Mouse (Mus musculus) midbrain, embryonic 14.5 days (tissue): ENCODE results near the gene Atp5d. TPM values are rescaled to one million over a fixed set of nuclear protein-coding genes. Genes with fewer than 3 reads are reported as not detected.
A peak's percentile ranks its signal among the peaks of the same experiment; 100 is the strongest.

Source experiments
- ATAC-seq: fragments of 200-750 bp; cut with Nextera tagmentation; 2 replicates; pipeline ENCODE4 v1.8.0; 2017; ENCODE audit warnings: moderate number of reproducible peaks, moderate library complexity; ENCODE audit not compliant: low FRiP score, low TSS enrichment
- DNase-seq: peaks from one replicate; pipeline ENCODE4 v3.0.0-alpha.2; 2015
- H3K27ac ChIP-seq: fragments of 300-500 bp; sonication (generic); replicated peaks from 2 replicates; pipeline ENCODE4 v1.5.1; 2014; ENCODE audit warnings: mild to moderate bottlenecking, low read depth, low read length, moderate library complexity
- H3K27me3 ChIP-seq: fragments of 300-500 bp; sonication (generic); 2 replicates; pipeline ENCODE4 v1.6.1; 2014; ENCODE audit warnings: low read length, control low read depth, mixed read lengths; ENCODE audit not compliant: control insufficient read depth, insufficient read depth
- H3K36me3 ChIP-seq: fragments of 300-500 bp; sonication (generic); 2 replicates; pipeline ENCODE4 v1.6.1; 2014; ENCODE audit warnings: low read length, control low read depth; ENCODE audit not compliant: control insufficient read depth, insufficient read depth
- H3K4me1 ChIP-seq: fragments of 300-500 bp; sonication (generic); 2 replicates; pipeline ENCODE4 v1.6.1; 2014; ENCODE audit warnings: mild to moderate bottlenecking, antibody characterized with exemption, low read length, control low read depth; ENCODE audit not compliant: control insufficient read depth, insufficient read depth
- H3K4me2 ChIP-seq: fragments of 300-500 bp; sonication (generic); 2 replicates; pipeline ENCODE4 v1.6.1; 2014; ENCODE audit warnings: mild to moderate bottlenecking, low read length, moderate library complexity
- H3K4me3 ChIP-seq: fragments of 300-500 bp; sonication (generic); replicated peaks from 2 replicates; pipeline ENCODE4 v1.5.1; 2014; ENCODE audit warnings: low read depth, low read length
- H3K9ac ChIP-seq: fragments of 300-500 bp; sonication (generic); replicated peaks from 2 replicates; pipeline ENCODE4 v1.6.1; 2014; ENCODE audit warnings: mild to moderate bottlenecking, low read length, moderate library complexity
- H3K9me3 ChIP-seq: fragments of 300-500 bp; sonication (generic); 2 replicates; pipeline ENCODE4 v1.6.1; 2016; ENCODE audit warnings: low read length, control low read depth, mixed read lengths; ENCODE audit not compliant: control insufficient read depth
- WGBS: fragments of 180-500 bp; shearing (Covaris S2); extraction: QIAGEN DNeasy Blood & Tissue Kit; methylation state at CpG from one replicate; pipeline ENCODE4 v1.1.7; 2014; 5-methylcytosine and 5-hydroxymethylcytosine counted together
- polyA plus RNA-seq: library from polyadenylated mRNA; unstranded; fragments of >200 nt; fragmentation: Nextera tagmentation; extraction: Ambion mirVana; gene quantifications from 2 replicates; pipeline ENCODE4 v1.2.1, GENCODE M21; 2014

Atp5d gene
- polyA plus RNA-seq, 1 experiment from 2014 or later = 407 TPM

DNA sequence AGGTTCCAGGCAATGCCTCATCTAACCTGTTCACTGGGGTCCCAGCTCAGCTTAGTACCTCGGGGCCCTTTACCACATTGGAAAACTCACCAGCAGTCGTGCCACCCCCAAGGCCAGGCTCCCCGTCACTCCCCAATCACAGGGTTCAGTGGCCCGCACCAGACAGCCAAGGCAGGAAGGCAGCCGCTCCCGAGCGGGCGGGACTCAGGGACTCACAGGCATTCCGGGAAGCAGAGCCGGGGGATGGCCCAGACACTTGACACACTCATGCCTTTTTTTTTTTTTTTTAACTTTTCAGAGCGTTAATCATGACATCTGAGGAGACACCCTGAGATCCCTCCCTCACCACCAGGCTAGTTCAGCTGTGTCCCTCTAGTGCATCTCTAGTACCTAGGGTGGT is 37.5 kb upstream of the Atp5d start:
- 70% methylated on average over 11 of the region's 11 CpGs for WGBS
- Histone ChIP-seq H3K4me1 (peaks cover 11% of the 10 kb centered on the region), H3K4me3 (no peak overlapping the region), H3K4me2 (peak overlapping the region; percentile 96), H3K27me3 (no peaks in the 10 kb centered on the region), H3K36me3 (no peaks in the 10 kb centered on the region), H3K9me3 (no peaks in the 10 kb centered on the region), H3K27ac (no peak overlapping the region), H3K9ac (no peak overlapping the region)
- DNase-seq (no peak), ATAC-seq (no peak)

DNA sequence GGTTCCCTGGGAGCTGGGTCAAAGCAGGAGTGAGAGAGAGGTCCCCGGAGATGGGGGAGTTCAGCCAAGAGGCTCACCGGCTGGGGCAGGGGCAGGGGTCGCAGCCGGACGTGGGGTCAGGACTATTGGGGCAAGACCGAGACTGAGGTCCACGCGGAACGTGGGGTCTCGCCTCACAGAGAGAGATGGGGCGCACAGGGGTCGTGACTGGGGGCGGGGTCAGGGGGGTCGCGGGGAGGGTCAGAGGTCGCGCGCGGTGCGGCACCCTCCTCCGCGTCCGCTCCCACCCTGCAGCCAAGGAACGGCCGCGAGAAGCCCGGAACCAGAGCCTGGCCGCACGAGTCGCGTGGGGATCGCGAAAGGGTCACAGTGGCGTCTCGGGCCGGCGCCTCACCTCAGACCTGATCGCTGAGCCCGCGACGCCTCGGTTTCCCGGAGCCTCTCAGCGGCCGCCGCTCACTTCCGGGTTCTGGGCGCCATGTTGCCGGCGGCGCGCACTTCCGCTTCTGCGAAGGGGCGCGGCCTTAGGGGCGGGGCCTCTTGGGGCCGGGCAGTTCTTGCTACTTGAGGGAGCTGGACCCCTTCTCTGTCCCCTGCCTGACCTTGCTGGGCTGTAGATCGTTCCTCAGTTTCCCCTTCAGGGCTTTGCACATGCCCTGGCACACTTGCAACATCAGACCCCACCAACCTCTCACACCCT is 36.1 kb upstream of the Atp5d start:
- Histone ChIP-seq H3K36me3 (no peaks in the 10 kb centered on the region), H3K9me3 (no peaks in the 10 kb centered on the region), H3K4me3 (peak overlapping the region; percentile 83), H3K4me1 (peaks cover 11% of the 10 kb centered on the region), H3K27me3 (no peaks in the 10 kb centered on the region), H3K27ac (peak overlapping the region; percentile 68), H3K9ac (peak overlapping the region; percentile 80), H3K4me2 (peak overlapping the region; percentile 96)
- ATAC-seq (peak; percentile 84), DNase-seq (peak; percentile 93)
- WGBS = under 1% methylated on average over 57 of the region's 59 CpGs

DNA sequence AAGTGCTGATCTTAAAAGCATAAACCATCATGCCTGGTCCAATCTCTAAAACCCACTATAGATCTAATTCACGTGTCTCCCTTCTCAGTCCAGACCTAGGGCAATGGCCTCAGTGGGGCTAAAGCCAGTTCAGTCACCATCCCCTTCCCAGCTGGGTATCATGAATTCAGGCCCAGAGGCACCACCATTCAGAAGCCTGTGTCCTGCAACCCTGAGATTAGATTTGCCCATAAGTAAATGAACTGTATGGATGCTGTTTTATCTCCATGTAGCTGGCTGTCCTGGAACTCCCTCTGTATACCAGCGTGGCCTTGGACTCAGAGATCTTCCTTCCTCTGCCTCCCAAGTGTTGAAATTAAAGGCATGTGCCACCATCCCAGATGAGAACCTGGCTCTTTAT is 35.4 kb upstream of the Atp5d start:
- peak overlapping the region; percentile 80; the same call in 1 of the 2 replicates for H3K9ac ChIP-seq
- peak overlapping the region; percentile 83 for H3K4me3 ChIP-seq
- no peaks in the 10 kb centered on the region for H3K27me3 ChIP-seq
- 75% methylated on average over 2 of the region's 2 CpGs for WGBS
- H3K9me3 ChIP-seq = no peaks in the 10 kb centered on the region
- DNase-seq (no peak), ATAC-seq (no peak)
- H3K27ac ChIP-seq = peak overlapping the region; percentile 68
- H3K4me1 ChIP-seq = peaks cover 11% of the 10 kb centered on the region
- H3K36me3 ChIP-seq = no peaks in the 10 kb centered on the region
- H3K4me2 ChIP-seq = peak overlapping the region; percentile 96

DNA sequence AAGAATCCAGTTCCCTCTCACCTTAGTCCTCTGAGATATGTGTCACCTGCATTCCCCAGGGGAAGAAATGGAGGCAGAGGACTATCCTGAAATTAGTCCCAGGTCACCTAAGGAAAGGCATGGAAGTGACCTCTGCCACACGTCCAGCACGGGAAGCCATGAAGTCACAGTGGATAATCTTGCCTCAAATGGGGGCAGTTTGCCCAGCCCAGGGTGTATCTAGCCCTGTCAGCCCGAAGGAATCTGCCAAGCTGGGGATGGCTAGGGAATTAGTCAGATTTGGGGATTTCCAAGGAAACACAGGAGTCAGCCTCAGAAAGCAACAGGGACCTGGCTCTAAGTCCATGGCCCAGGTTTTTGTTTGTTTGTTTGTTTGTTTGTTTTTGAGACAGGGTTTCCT is 34.3 kb upstream of the Atp5d start:
- H3K27me3 ChIP-seq = no peaks in the 10 kb centered on the region
- no peaks in the 10 kb centered on the region for H3K9me3 ChIP-seq
- ATAC-seq (no peak), DNase-seq (no peak)
- no peak overlapping the region for H3K27ac ChIP-seq
- H3K4me2 ChIP-seq = no peak overlapping the region
- H3K4me1 ChIP-seq = peaks cover 11% of the 10 kb centered on the region
- WGBS = 82% methylated on average over 3 of the region's 3 CpGs
- no peak overlapping the region for H3K9ac ChIP-seq
- no peak overlapping the region for H3K4me3 ChIP-seq
- no peaks in the 10 kb centered on the region for H3K36me3 ChIP-seq

DNA sequence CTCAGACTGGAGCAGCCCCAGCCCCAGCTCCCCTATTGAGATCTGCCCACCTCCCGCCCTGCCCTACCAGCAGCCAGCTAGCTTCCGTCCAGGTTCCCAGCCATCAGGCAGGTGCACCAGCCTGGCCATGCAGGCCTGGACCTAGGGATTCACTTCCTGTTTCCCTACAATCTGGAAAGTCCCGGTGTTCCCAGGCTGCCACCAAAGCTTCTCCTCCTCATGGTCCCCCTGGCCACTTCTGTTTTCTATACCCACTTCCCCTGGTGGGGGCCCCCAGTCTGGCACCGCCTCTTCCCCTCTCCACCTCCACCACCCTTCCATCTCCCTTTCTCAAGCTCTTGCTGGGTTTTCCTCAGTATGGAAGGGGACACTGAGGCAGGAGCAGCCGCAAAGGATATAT is 33.0 kb upstream of the Atp5d start, which contains the start of gene Sbno2:
Sbno2 (minus strand) TSS at position 112 of the 400 bp plus-strand sequence.
- Histone ChIP-seq H3K4me3 (no peak within 1 kb of the TSS), H3K27ac (no peak within 1 kb of the TSS), H3K9ac (no peak within 1 kb of the TSS), H3K4me2 (no peak within 1 kb of the TSS), H3K27me3 (no peaks in the 10 kb centered on the region), H3K4me1 (peaks cover 11% of the 10 kb centered on the region), H3K36me3 (no peaks in the 10 kb centered on the region), H3K9me3 (no peaks in the 10 kb centered on the region)
- DNase-seq (no peak), ATAC-seq (no peak)
- 79% methylated on average over 5 of the region's 5 CpGs for WGBS

DNA sequence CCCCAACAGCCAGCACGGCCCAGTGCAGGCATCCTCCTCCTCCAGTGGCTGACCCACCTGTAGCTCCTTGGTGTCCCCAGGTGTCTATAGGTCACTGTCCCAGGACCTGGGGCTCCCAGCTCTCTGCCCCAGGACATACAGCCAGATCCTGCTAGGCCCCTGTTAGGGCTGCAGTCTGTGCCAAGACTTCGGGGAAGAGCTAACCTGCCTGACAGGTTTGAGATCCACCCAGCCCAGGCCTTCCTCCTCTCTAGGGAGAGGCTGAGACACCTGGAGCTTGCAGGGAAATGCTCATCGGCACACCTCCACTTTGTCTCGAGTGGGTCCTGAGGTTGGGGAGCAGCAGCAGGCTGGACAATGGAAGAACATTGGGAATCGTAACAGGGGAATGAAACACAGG is 32.5 kb upstream of the Atp5d start:
- 75% methylated on average over 5 of the region's 5 CpGs for WGBS
- Histone ChIP-seq H3K36me3 (no peaks in the 10 kb centered on the region), H3K4me1 (peaks cover 11% of the 10 kb centered on the region), H3K4me3 (no peak overlapping the region), H3K9me3 (no peaks in the 10 kb centered on the region), H3K4me2 (no peak overlapping the region), H3K27me3 (no peaks in the 10 kb centered on the region), H3K27ac (no peak overlapping the region), H3K9ac (no peak overlapping the region)
- DNase-seq (no peak), ATAC-seq (no peak)

DNA sequence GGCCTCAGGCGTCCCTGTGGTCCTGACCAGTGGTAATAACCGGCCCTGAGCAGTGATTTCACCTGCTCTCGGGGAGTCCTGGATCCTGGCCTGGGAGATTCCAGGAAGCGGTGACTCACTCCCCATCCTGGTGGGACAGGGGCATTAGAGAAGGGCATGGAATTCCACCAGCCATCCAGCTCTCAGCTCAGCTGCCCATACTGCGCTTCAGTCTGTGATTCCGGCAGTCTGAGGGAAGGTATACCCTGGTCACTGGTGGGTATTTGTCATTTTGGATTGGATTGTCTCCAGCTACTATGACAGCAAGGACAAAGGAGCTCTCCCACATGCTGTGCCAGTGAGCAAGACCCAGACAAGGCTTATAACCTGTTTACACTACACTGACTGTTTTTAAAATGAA is 30.8 kb upstream of the Atp5d start:
- no peaks in the 10 kb centered on the region for H3K9me3 ChIP-seq
- 0 out of 2 replicates have a peak, but pooled peaks cover 2% of the 10 kb centered on the region for H3K4me1 ChIP-seq
- ATAC-seq (no peak), DNase-seq (no peak)
- H3K4me2 ChIP-seq = no peak overlapping the region
- 61% methylated on average over 6 of the region's 6 CpGs for WGBS
- no peak overlapping the region for H3K9ac ChIP-seq
- H3K36me3 ChIP-seq = no peaks in the 10 kb centered on the region
- no peak overlapping the region for H3K4me3 ChIP-seq
- no peaks in the 10 kb centered on the region for H3K27me3 ChIP-seq
- no peak overlapping the region for H3K27ac ChIP-seq

DNA sequence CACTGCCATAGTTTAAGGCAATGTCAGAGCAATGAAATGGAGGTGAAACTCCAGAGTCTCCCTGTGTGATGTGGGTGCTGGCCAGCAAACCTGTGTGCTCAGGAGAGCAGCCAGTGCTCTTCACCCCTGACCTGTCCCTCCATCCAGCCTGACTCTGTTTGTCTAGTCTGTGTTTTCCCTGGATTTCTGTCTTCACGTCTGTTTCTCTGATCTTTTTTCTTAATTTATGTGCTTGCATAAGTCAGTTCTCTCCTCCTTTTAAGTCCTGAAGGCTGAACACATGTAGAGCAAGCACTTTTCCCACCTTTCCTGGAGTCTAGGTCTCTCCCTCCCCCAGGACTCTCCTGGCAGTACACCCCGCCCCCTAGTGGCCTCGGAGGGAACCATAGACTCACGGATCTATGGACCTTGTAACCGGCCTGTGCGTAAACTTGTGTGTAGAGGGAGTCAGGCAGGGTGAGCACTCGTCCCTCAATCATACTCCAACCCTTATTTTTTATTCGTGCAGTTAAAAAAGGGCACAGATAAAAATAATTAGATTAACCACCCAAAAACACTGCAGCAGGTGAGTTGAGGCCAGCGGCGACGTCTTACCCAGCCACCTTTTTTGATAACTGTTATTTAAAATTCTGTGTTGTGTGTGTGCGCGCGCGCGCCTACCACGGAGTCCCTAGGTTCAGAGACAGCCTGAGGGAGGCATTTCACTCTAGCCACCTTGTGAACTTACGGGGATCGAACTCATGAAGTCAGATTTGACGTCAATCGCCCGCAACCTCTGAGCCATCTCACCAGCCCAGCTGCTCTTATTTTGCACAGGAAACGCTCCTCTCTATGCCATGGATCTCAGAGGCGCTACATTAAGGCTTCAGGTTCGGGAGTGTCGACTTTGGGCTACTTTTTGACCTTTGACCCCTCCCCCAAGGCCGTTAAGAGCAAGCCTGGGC is 23.8 kb upstream of the Atp5d start:
- Histone ChIP-seq H3K36me3 (peaks cover 11% of the 10 kb centered on the region; the same call in 1 of the 2 replicates), H3K4me2 (peak overlapping the region; percentile 86), H3K4me3 (peak overlapping the region; percentile 83), H3K9ac (0 out of 2 replicates have a peak overlapping the region, but pooled peaks have one; percentile 7), H3K9me3 (no peaks in the 10 kb centered on the region), H3K27me3 (no peaks in the 10 kb centered on the region), H3K27ac (0 out of 2 replicates have a peak overlapping the region, but pooled peaks have one; percentile 32), H3K4me1 (peaks cover 35% of the 10 kb centered on the region)
- DNase-seq = peak; percentile 94
- 2% methylated on average over 27 of the region's 27 CpGs for WGBS
- peak; percentile 33; the same call in 1 of the 2 replicates for ATAC-seq
